Mouse (Mus musculus) kidney, embryonic 14.5 days (tissue): Measurements from ENCODE around the gene Cdkn1b. TPM values are rescaled to one million over a fixed set of nuclear protein-coding genes. Genes with fewer than 3 reads are reported as not detected.

Source experiments
- ATAC-seq: fragments of 200-750 bp; cut with Nextera tagmentation; 2 replicates; pipeline ENCODE4 v1.8.0; 2017; ENCODE audit warnings: moderate number of reproducible peaks, mild to moderate bottlenecking, moderate TSS enrichment, moderate library complexity; ENCODE audit not compliant: low FRiP score, low TSS enrichment
- H3K27ac ChIP-seq: fragments of 300-500 bp; sonication (generic); 2 replicates; pipeline ENCODE4 v1.5.1; 2014; ENCODE audit warnings: low read depth, mild to moderate bottlenecking, low read length, moderate library complexity, mixed read lengths
- H3K27me3 ChIP-seq: fragments of 300-500 bp; sonication (generic); 2 replicates; pipeline ENCODE4 v1.6.1; 2014; ENCODE audit warnings: mild to moderate bottlenecking, low read length; ENCODE audit not compliant: control insufficient read depth, insufficient read depth
- H3K36me3 ChIP-seq: fragments of 300-500 bp; sonication (generic); 2 replicates; pipeline ENCODE4 v1.6.1; 2014; ENCODE audit warnings: low read length, mixed read lengths; ENCODE audit not compliant: control insufficient read depth, insufficient read depth
- H3K4me1 ChIP-seq: fragments of 300-500 bp; sonication (generic); 2 replicates; pipeline ENCODE4 v1.6.1; 2014; ENCODE audit warnings: low read length, mixed read lengths; ENCODE audit not compliant: control insufficient read depth, insufficient read depth
- H3K4me2 ChIP-seq: fragments of 300-500 bp; sonication (generic); replicated peaks from 2 replicates; pipeline ENCODE4 v1.6.1; 2014; ENCODE audit warnings: low read depth, mild to moderate bottlenecking, low read length
- H3K4me3 ChIP-seq: fragments of 300-500 bp; sonication (generic); 2 replicates; pipeline ENCODE4 v1.5.1; 2014; ENCODE audit warnings: mild to moderate bottlenecking, low read length
- H3K9ac ChIP-seq: fragments of 300-500 bp; sonication (generic); 2 replicates; pipeline ENCODE4 v1.6.1; 2014; ENCODE audit warnings: low read depth, mild to moderate bottlenecking, low read length, moderate library complexity
- H3K9me3 ChIP-seq: fragments of 300-500 bp; sonication (generic); 2 replicates; pipeline ENCODE4 v1.6.1; 2016; ENCODE audit warnings: low read length; ENCODE audit not compliant: control insufficient read depth
- WGBS: fragments of 180-500 bp; shearing (Covaris S2); extraction: QIAGEN DNeasy Blood & Tissue Kit; methylation state at CpG from one replicate; pipeline ENCODE4 v1.1.7; 2014; 5-methylcytosine and 5-hydroxymethylcytosine counted together
- polyA plus RNA-seq: library from polyadenylated mRNA; unstranded; fragments of >200 nt; fragmentation: Nextera tagmentation; extraction: Ambion mirVana; gene quantifications from 2 replicates; pipeline ENCODE4 v1.2.1, GENCODE M21; 2014

Gene Cdkn1b
- polyA plus RNA-seq, 1 experiment from 2014 or later, result 15.3 TPM

GRCm38 (mm10) chr6:134925673-134926337 is 5.6 kb downstream of the Cdkn1b start:
- peaks cover 24% of the 10 kb centered on the region; the same call in 1 of the 2 replicates for H3K4me1 ChIP-seq
- no peak overlapping the region for H3K4me2 ChIP-seq

GRCm38 (mm10) chr6:134926338-134926705 is 6.1 kb downstream of the Cdkn1b start:
- Histone ChIP-seq H3K9ac (peak overlapping the region; percentile 76), H3K4me2 (peak overlapping the region; percentile 91), H3K36me3 (peaks cover 10% of the 10 kb centered on the region; the same call in 1 of the 2 replicates), H3K9me3 (no peaks in the 10 kb centered on the region), H3K4me3 (peak overlapping the region; percentile 55), H3K4me1 (peaks cover 24% of the 10 kb centered on the region; the same call in 1 of the 2 replicates), H3K27me3 (no peaks in the 10 kb centered on the region), H3K27ac (no peak overlapping the region)
- WGBS, result 32% methylated on average over 3 of the region's 3 CpGs
- ATAC-seq, result no peak

More at GRCm38 (mm10) chr6:134925673-134926337, 5.6 kb downstream of the Cdkn1b start:
- Histone ChIP-seq H3K9me3 (no peaks in the 10 kb centered on the region), H3K4me3 (no peak overlapping the region), H3K36me3 (peaks cover 10% of the 10 kb centered on the region; the same call in 1 of the 2 replicates), H3K9ac (no peak overlapping the region), H3K27me3 (no peaks in the 10 kb centered on the region), H3K27ac (no peak overlapping the region)
- whole genome bisulfite sequencing, result 85% methylated on average over 4 of the region's 4 CpGs
- no peak for ATAC-seq

GRCm38 (mm10) chr6:134926803-134927594 is 6.8 kb downstream of the Cdkn1b start:
- peak overlapping the region; percentile 55 for H3K4me3 ChIP-seq
- peak overlapping the region; percentile 76 for H3K9ac ChIP-seq
- H3K36me3 ChIP-seq, result peaks cover 9% of the 10 kb centered on the region; the same call in 1 of the 2 replicates
- H3K9me3 ChIP-seq, result no peaks in the 10 kb centered on the region
- H3K27ac ChIP-seq, result peak overlapping the region; percentile 99
- H3K27me3 ChIP-seq, result no peaks in the 10 kb centered on the region
- peak; percentile 24 for ATAC-seq
- peak overlapping the region; percentile 91 for H3K4me2 ChIP-seq
- peaks cover 23% of the 10 kb centered on the region; the same call in 1 of the 2 replicates for H3K4me1 ChIP-seq
- under 1% methylated on average over 63 of the region's 63 CpGs for WGBS

- peak overlapping the region; percentile 76 for H3K9ac ChIP-seq
- peak overlapping the region; percentile 55 for H3K4me3 ChIP-seq
- peak overlapping the region; percentile 91 for H3K4me2 ChIP-seq
- peak; percentile 28; the same call in 1 of the 2 replicates for ATAC-seq
- whole genome bisulfite sequencing, result 1% methylated on average over 13 of the region's 13 CpGs
- no peaks in the 10 kb centered on the region for H3K9me3 ChIP-seq
- peaks cover 8% of the 10 kb centered on the region; the same call in 1 of the 2 replicates for H3K36me3 ChIP-seq
- peak overlapping the region; percentile 99 for H3K27ac ChIP-seq
- peaks cover 17% of the 10 kb centered on the region; the same call in 1 of the 2 replicates for H3K4me1 ChIP-seq
- no peaks in the 10 kb centered on the region for H3K27me3 ChIP-seq
Measured at GRCm38 (mm10) chr6:134927595-134928095, 7.4 kb downstream of the Cdkn1b start.

GRCm38 (mm10) chr6:134928096-134928888 is 8.1 kb downstream of the Cdkn1b start:
- under 1% methylated on average over 63 of the region's 63 CpGs for WGBS
- no peaks in the 10 kb centered on the region for H3K9me3 ChIP-seq
- H3K4me3 ChIP-seq, result peak overlapping the region; percentile 55
- peak overlapping the region; percentile 91 for H3K4me2 ChIP-seq
- H3K9ac ChIP-seq, result peak overlapping the region; percentile 76
- peaks cover 17% of the 10 kb centered on the region; the same call in 1 of the 2 replicates for H3K4me1 ChIP-seq
- H3K27me3 ChIP-seq, result no peaks in the 10 kb centered on the region
- H3K27ac ChIP-seq, result peak overlapping the region; percentile 99
- 0 out of 2 replicates have a peak, but pooled peaks cover 4% of the 10 kb centered on the region for H3K36me3 ChIP-seq
- peak; percentile 95 for ATAC-seq

- peak overlapping the region; percentile 91 for H3K4me2 ChIP-seq
- WGBS, result 1% methylated on average over 15 of the region's 15 CpGs
- peaks cover 17% of the 10 kb centered on the region; the same call in 1 of the 2 replicates for H3K4me1 ChIP-seq
- 0 out of 2 replicates have a peak, but pooled peaks cover 4% of the 10 kb centered on the region for H3K36me3 ChIP-seq
- H3K27me3 ChIP-seq, result no peaks in the 10 kb centered on the region
- H3K4me3 ChIP-seq, result peak overlapping the region; percentile 55
- H3K9me3 ChIP-seq, result no peaks in the 10 kb centered on the region
- H3K27ac ChIP-seq, result peak overlapping the region; percentile 99
- peak overlapping the region; percentile 68 for H3K9ac ChIP-seq
- peak; percentile 32 for ATAC-seq
Measured at GRCm38 (mm10) chr6:134928889-134929310, 8.7 kb downstream of the Cdkn1b start.

GRCm38 (mm10) chr6:134929926-134930325 is 9.7 kb downstream of the Cdkn1b start:
- H3K27ac ChIP-seq, result no peak overlapping the region
- no peaks in the 10 kb centered on the region for H3K27me3 ChIP-seq
- no peaks in the 10 kb centered on the region for H3K9me3 ChIP-seq
- H3K9ac ChIP-seq, result peak overlapping the region; percentile 31; the same call in 1 of the 2 replicates
- H3K36me3 ChIP-seq, result no peaks in the 10 kb centered on the region
- no peak for ATAC-seq
- H3K4me2 ChIP-seq, result peak overlapping the region; percentile 91
- H3K4me1 ChIP-seq, result peaks cover 17% of the 10 kb centered on the region; the same call in 1 of the 2 replicates
- 52% methylated on average over 4 of the region's 4 CpGs for WGBS
- H3K4me3 ChIP-seq, result peak overlapping the region; percentile 55

GRCm38 (mm10) chr6:134930383-134930782 is 10.2 kb downstream of the Cdkn1b start:
- Histone ChIP-seq H3K4me2 (peak overlapping the region; percentile 91), H3K4me1 (peaks cover 17% of the 10 kb centered on the region; the same call in 1 of the 2 replicates), H3K9me3 (no peaks in the 10 kb centered on the region), H3K27ac (no peak overlapping the region), H3K4me3 (peak overlapping the region; percentile 55), H3K36me3 (no peaks in the 10 kb centered on the region), H3K27me3 (no peaks in the 10 kb centered on the region), H3K9ac (peak overlapping the region; percentile 31; the same call in 1 of the 2 replicates)
- WGBS, result 79% methylated on average over 7 of the region's 7 CpGs
- ATAC-seq, result no peak
